Mouse (Mus musculus): ENCODE results near the gene Dock7.

DNA sequence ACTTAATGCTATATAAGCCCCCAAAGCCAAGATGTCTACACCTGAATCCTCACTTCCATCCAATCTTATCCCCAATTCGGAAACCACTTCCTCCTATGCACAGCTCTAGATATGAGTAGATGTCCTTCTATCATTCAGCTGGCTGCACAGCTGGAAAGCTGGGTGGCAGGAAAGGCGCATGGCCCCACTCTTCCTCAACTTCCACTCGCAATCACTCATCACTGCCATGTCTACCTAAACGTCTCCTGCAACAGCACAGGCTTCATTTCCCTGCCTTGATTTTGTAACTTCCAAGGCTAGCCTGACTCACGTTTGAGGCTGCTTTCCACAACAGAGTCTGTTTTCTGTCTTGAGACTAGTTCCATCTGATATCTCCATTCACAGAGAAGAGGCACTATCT, 1.7 kb downstream of the Dock7 start:
- TF ChIP-seq CTCF (IDR thresholded peaks at IDR 0.05; ENCODE audit: extremely low read depth, insufficient read length, insufficient replicate concordance, low read depth, low read length) (no peak), POLR2A (IDR thresholded peaks at IDR 0.05; ENCODE audit: low read depth, low read length) (no peak)
